Mouse (Mus musculus) neural tube, embryonic 12.5 days (tissue): ENCODE measurements at regions not wholly inside any gene's neighbourhood (a gene's known extent, or its start where the extent isn't known, plus 50 kb on each side); places are given as distances from the start of the nearest gene placed in this dataset.

Experiments
- ATAC-seq: fragments of 200-750 bp; cut with Nextera tagmentation; 2 replicates; pipeline ENCODE4 v1.8.0; 2017; ENCODE audit warnings: low read depth, mild to moderate bottlenecking, moderate TSS enrichment, moderate library complexity; ENCODE audit not compliant: low FRiP score
- H3K27ac ChIP-seq: fragments of 300-500 bp; sonication (generic); 2 replicates; pipeline ENCODE4 v1.5.1; 2016
- H3K27me3 ChIP-seq: fragments of 300-500 bp; sonication (generic); replicated peaks from 2 replicates; pipeline ENCODE4 v1.6.1; 2016; ENCODE audit warnings: mild to moderate bottlenecking
- H3K36me3 ChIP-seq: fragments of 300-500 bp; sonication (generic); 2 replicates; pipeline ENCODE4 v1.6.1; 2016; ENCODE audit warnings: mild to moderate bottlenecking
- H3K4me1 ChIP-seq: fragments of 300-500 bp; sonication (generic); 2 replicates; pipeline ENCODE4 v1.6.1; 2016
- H3K4me2 ChIP-seq: fragments of 300-500 bp; sonication (generic); replicated peaks from 2 replicates; pipeline ENCODE4 v1.6.1; 2016; ENCODE audit warnings: mild to moderate bottlenecking
- H3K4me3 ChIP-seq: fragments of 300-500 bp; sonication (generic); 2 replicates; pipeline ENCODE4 v1.5.1; 2016
- H3K9ac ChIP-seq: fragments of 300-500 bp; sonication (generic); 2 replicates; pipeline ENCODE4 v1.6.1; 2016; ENCODE audit warnings: mild to moderate bottlenecking
- H3K9me3 ChIP-seq: fragments of 300-500 bp; sonication (generic); 2 replicates; pipeline ENCODE4 v1.6.1; 2016; ENCODE audit warnings: mild to moderate bottlenecking
- WGBS: fragments of 180-500 bp; shearing (Covaris S2); methylation state at CpG from one replicate; pipeline ENCODE4 v1.1.7; 2016; 5-methylcytosine and 5-hydroxymethylcytosine counted together

- Histone ChIP-seq H3K4me1 (no peaks in the 10 kb centered on the region), H3K9ac (no peak overlapping the region), H3K4me3 (no peak overlapping the region), H3K27ac (no peak overlapping the region), H3K4me2 (no peak overlapping the region), H3K36me3 (no peaks in the 10 kb centered on the region), H3K27me3 (no peaks in the 10 kb centered on the region), H3K9me3 (no peaks in the 10 kb centered on the region)
- WGBS: 85% methylated on average over 8 of the region's 8 CpGs
- no peak for ATAC-seq
Observed at GRCm38 (mm10) chr13:106689051-106689450, 247.7 kb downstream of the Ipo11 start.

- Histone ChIP-seq H3K36me3 (no peaks in the 10 kb centered on the region), H3K9me3 (no peaks in the 10 kb centered on the region), H3K4me1 (no peaks in the 10 kb centered on the region), H3K4me3 (no peak overlapping the region), H3K4me2 (no peak overlapping the region), H3K27ac (no peak overlapping the region), H3K27me3 (no peaks in the 10 kb centered on the region), H3K9ac (no peak overlapping the region)
- WGBS: 83% methylated on average over 5 of the region's 5 CpGs
- no peak for ATAC-seq
Observed at GRCm38 (mm10) chr13:106669665-106670064, 267.1 kb downstream of the Ipo11 start.

GRCm38 (mm10) chr13:106662195-106662594 lies 274.6 kb downstream of the Ipo11 start:
- H3K4me3 ChIP-seq: no peak overlapping the region
- no peak overlapping the region for H3K4me2 ChIP-seq
- H3K4me1 ChIP-seq: no peaks in the 10 kb centered on the region
- no peaks in the 10 kb centered on the region for H3K36me3 ChIP-seq
- ATAC-seq: no peak
- no peaks in the 10 kb centered on the region for H3K27me3 ChIP-seq
- no peak overlapping the region for H3K9ac ChIP-seq
- 77% methylated on average over 1 of the region's 1 CpGs for WGBS
- H3K9me3 ChIP-seq: no peaks in the 10 kb centered on the region
- no peak overlapping the region for H3K27ac ChIP-seq

- no peaks in the 10 kb centered on the region for H3K9me3 ChIP-seq
- no peaks in the 10 kb centered on the region for H3K4me1 ChIP-seq
- no peaks in the 10 kb centered on the region for H3K27me3 ChIP-seq
- no peaks in the 10 kb centered on the region for H3K36me3 ChIP-seq
- H3K4me3 ChIP-seq: no peak overlapping the region
- no peak overlapping the region for H3K27ac ChIP-seq
- ATAC-seq: no peak
- H3K9ac ChIP-seq: no peak overlapping the region
- no peak overlapping the region for H3K4me2 ChIP-seq
Observed at GRCm38 (mm10) chr13:106649363-106649762, 287.4 kb downstream of the Ipo11 start.

GRCm38 (mm10) chr13:106643302-106643975 lies 293.3 kb downstream of the Ipo11 start:
- H3K4me2 ChIP-seq: no peak overlapping the region
- no peaks in the 10 kb centered on the region for H3K4me1 ChIP-seq
- 85% methylated on average over 5 of the region's 5 CpGs for WGBS
- no peak overlapping the region for H3K9ac ChIP-seq
- ATAC-seq: no peak
- H3K4me3 ChIP-seq: no peak overlapping the region
- no peaks in the 10 kb centered on the region for H3K36me3 ChIP-seq
- no peak overlapping the region for H3K27ac ChIP-seq
- H3K9me3 ChIP-seq: no peaks in the 10 kb centered on the region
- no peaks in the 10 kb centered on the region for H3K27me3 ChIP-seq

GRCm38 (mm10) chr13:106638706-106639385 lies 297.9 kb downstream of the Ipo11 start:
- 85% methylated on average over 7 of the region's 7 CpGs for WGBS
- Histone ChIP-seq H3K4me1 (no peaks in the 10 kb centered on the region), H3K27ac (no peak overlapping the region), H3K4me2 (no peak overlapping the region), H3K27me3 (no peaks in the 10 kb centered on the region), H3K36me3 (no peaks in the 10 kb centered on the region), H3K9me3 (no peaks in the 10 kb centered on the region), H3K4me3 (no peak overlapping the region), H3K9ac (no peak overlapping the region)
- ATAC-seq: no peak

- Histone ChIP-seq H3K4me3 (no peak overlapping the region), H3K27me3 (no peaks in the 10 kb centered on the region), H3K9me3 (no peaks in the 10 kb centered on the region), H3K27ac (no peak overlapping the region), H3K4me2 (no peak overlapping the region), H3K36me3 (no peaks in the 10 kb centered on the region), H3K4me1 (no peaks in the 10 kb centered on the region), H3K9ac (no peak overlapping the region)
- 77% methylated on average over 2 of the region's 2 CpGs for WGBS
- 0 out of 2 replicates have a peak, but pooled peaks have one; percentile 48 for ATAC-seq
Observed at GRCm38 (mm10) chr13:106591729-106592128, 345.0 kb downstream of the Ipo11 start.

- H3K9me3 ChIP-seq: no peaks in the 10 kb centered on the region
- WGBS: 72% methylated on average over 9 of the region's 9 CpGs
- no peak overlapping the region for H3K27ac ChIP-seq
- no peak overlapping the region for H3K9ac ChIP-seq
- no peaks in the 10 kb centered on the region for H3K27me3 ChIP-seq
- H3K4me3 ChIP-seq: no peak overlapping the region
- ATAC-seq: peak; percentile 70
- no peaks in the 10 kb centered on the region for H3K4me1 ChIP-seq
- H3K36me3 ChIP-seq: no peaks in the 10 kb centered on the region
- H3K4me2 ChIP-seq: no peak overlapping the region
Observed at GRCm38 (mm10) chr13:106567658-106568359, 368.9 kb downstream of the Ipo11 start.

DNA sequence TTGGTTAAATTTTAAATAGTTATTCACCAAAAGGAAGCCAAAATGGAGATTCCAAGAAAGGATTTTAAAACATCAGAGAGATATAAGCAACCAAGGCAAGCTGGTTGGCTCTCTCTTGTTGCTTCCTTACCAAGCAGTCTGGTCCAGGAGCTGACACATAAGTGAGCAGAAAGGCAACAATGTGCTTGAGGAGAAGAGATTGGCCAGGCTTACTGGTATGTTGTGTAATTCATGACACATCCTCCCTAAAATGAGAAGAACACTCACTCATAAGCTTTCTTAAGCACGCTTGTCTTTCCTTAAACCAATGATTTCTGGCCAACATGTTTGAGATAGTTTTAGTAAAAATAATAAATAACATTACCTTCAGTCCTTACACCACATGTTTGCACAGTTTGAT lies 374.2 kb downstream of the Ipo11 start:
- no peaks in the 10 kb centered on the region for H3K4me1 ChIP-seq
- no peaks in the 10 kb centered on the region for H3K27me3 ChIP-seq
- no peak overlapping the region for H3K27ac ChIP-seq
- no peak for ATAC-seq
- no peak overlapping the region for H3K4me2 ChIP-seq
- WGBS: 96% methylated on average over 1 of the region's 1 CpGs
- H3K36me3 ChIP-seq: no peaks in the 10 kb centered on the region
- H3K9ac ChIP-seq: no peak overlapping the region
- no peak overlapping the region for H3K4me3 ChIP-seq
- H3K9me3 ChIP-seq: no peaks in the 10 kb centered on the region

DNA sequence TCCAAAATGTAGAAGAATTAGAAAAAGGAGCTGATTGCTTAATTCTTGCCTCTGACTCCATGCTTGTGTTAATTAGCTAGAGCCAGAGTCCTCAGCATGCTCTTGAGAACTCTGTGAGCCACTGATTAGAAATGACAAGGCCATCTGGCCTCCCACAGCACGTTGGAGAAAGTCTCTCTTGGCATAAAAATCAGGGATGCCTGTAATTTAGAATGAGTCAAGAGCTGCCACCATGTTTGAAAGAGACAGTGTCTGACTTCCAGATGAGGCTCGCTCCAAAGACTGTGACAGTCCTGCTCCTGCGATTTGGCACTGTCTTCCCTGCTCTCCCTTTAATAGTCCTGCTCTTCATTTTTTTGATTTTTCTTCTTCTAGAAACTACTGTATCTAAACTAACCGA lies 374.6 kb downstream of the Ipo11 start:
- WGBS: 73% methylated on average over 4 of the region's 4 CpGs
- Histone ChIP-seq H3K9me3 (no peaks in the 10 kb centered on the region), H3K9ac (no peak overlapping the region), H3K36me3 (no peaks in the 10 kb centered on the region), H3K4me2 (no peak overlapping the region), H3K4me3 (no peak overlapping the region), H3K27ac (no peak overlapping the region), H3K27me3 (no peaks in the 10 kb centered on the region), H3K4me1 (no peaks in the 10 kb centered on the region)
- no peak for ATAC-seq

DNA sequence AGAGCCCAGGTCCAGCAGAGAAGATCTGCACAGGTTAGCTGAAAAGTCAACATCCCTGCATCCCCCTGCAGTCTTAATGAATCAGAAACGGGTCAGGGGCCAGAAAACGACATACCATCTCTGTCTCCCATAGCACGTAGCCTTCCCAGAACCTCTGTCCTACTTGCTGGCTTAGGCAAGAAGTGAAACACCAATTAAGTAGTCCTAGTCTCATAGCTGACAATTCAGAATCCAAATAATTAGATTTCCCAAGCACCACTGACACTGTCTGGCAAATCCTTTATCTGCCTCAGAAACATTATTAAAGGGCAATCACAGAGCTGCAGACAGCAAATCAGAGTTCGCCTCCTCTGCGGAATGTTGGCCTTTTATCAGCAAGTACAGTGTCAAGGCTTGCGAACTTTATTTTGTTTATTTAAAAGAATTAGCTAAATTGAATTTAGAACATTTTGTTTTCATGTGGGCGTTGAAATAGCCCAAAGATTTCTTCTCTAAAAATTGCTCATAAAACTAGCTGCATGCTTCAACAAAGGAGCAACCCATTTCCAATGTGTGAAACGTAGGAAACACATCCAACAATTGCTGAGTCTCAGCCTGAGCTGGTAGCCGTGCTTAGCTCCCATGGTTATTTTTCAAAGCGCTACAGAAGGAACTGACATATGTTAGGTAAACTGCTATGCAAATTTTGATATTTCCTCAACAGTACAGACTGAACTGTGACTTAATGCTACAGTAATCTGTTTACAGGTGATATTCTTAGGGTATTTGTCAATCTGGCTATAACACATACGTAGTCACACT lies 411.2 kb downstream of the Ipo11 start:
- Histone ChIP-seq H3K4me1 (no peaks in the 10 kb centered on the region), H3K9ac (no peak overlapping the region), H3K27me3 (no peaks in the 10 kb centered on the region), H3K27ac (no peak overlapping the region), H3K4me3 (no peak overlapping the region), H3K9me3 (no peaks in the 10 kb centered on the region), H3K36me3 (no peaks in the 10 kb centered on the region), H3K4me2 (no peak overlapping the region)
- WGBS: 89% methylated on average over 11 of the region's 11 CpGs
- no peak for ATAC-seq

GRCm38 (mm10) chr13:106514510-106515169 lies 422.1 kb downstream of the Ipo11 start:
- Histone ChIP-seq H3K9ac (no peak overlapping the region), H3K9me3 (no peaks in the 10 kb centered on the region), H3K36me3 (no peaks in the 10 kb centered on the region), H3K27me3 (no peaks in the 10 kb centered on the region), H3K4me3 (no peak overlapping the region), H3K4me2 (no peak overlapping the region), H3K27ac (no peak overlapping the region), H3K4me1 (no peaks in the 10 kb centered on the region)
- ATAC-seq: no peak
- WGBS: 89% methylated on average over 5 of the region's 5 CpGs
